Mouse (Mus musculus): ENCODE data around the gene Car5a.

The Car5a gene

DNA sequence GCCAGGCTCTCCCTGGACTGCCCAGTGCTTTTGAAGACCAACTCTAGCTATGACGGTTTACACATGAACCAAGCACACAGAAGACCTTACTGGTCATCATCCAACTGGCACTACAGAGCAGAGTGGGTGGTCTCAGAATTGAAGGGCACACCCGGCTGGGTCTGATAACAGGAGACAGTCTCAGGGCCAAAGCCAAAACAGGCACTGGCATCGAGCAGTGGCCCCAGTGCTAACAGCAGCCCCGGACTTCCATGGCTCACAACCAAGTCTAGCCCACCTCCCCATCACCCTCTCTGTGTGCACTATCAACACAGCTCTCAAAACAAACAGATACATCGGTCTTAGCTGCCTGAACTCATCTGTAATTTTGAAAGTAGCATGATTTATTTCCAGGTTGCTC, 38.8 kb downstream of the Car5a start:
- DNase-seq (ENCODE audit: low read depth) = no peak

DNA sequence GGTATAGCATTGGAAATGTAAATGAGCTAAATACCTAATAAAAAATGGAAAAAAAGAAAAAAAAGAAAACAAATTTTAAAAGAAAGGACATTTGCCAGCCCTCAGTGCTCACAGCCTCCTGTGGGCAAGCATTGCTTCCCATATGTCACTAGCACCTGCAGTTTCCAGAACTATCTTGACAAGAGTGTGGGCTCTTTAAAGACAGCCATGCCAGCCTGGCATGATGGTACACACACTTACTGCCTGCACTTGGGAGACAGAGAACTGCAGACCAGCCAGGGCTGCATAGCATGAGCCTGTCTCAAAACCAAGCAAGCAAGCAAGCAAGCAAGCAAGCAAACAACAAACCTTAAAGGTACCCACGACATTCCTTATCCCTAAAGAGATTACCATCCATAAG, 39.3 kb downstream of the Car5a start:
- no peak for DNase-seq (ENCODE audit: low read depth)

DNA sequence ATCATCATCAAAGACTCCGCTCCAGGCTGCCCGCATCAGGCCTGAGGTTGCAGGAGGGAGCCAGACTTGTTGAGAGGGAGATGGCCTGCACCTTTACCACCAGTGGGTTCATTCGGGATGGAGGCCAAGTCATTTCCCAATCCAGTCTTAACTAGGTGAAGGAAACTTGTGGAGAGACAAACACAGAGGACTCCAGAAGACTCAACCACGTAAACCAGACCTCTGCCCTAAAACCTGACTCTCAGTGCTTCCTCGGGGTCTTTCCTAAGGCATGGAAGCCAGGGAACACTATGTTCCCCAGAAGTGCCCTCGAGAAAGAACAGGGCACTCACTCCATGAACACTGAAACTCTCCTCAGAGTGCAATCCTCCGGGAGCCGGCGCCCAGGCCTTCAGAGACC, 39.7 kb downstream of the Car5a start:
- no peak for DNase-seq (ENCODE audit: low read depth)

DNA sequence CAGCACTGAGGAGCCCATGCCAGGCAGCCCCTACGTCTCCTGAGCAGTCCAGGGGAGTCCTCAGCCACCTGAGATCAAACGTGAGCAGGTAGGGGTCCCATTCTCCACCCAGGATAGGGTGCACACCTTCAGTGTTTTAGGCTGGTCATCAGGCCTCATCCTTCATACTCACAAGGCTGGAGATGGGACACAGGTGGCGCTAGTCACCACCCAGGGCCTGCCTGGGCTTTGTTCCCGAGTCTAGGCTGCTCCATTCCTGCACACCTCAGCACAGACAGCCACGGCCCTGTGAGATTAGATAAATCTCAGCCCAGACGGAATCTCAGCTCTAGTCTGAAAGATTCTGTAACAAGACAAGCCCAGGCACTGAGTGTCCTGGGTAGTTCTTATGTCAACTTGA, 40.7 kb downstream of the Car5a start:
- no peak for DNase-seq (ENCODE audit: low read depth)

DNA sequence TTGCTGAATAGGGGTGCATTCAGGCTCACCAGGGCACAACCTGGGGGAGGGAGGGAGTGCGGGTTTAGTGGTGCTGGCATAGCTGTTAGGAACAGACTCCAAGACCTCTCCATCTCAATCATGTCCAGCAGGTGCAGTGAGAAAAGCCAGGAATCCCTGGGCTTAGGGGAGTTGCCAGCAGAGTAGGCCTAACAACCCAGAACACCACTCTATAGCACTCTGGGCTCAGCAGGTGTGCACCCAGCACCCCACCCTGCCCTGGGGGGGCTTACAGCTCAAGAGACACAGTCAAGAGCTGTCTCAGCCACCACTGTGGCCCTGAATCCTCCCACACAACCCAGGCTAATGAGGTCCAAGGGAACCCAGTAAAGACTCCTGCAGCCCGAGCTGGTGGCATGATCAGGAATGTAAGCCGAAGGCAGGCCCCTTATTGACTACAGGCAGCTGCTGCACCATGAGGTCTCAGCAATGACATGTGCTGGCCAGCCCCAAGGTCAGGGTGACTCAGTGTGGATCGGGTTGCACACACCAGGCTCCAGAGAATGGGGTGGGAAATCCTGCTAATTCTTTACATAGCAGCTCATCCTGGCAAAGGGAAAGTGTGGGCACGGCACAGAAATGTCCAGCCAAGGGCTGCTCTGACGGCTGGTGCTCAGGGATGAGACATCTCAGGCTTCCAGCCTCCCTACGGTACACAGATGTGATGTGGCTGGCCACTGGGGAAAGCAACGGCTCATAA, 43.0 kb downstream of the Car5a start:
- no peak for DNase-seq (ENCODE audit: low read depth)

DNA sequence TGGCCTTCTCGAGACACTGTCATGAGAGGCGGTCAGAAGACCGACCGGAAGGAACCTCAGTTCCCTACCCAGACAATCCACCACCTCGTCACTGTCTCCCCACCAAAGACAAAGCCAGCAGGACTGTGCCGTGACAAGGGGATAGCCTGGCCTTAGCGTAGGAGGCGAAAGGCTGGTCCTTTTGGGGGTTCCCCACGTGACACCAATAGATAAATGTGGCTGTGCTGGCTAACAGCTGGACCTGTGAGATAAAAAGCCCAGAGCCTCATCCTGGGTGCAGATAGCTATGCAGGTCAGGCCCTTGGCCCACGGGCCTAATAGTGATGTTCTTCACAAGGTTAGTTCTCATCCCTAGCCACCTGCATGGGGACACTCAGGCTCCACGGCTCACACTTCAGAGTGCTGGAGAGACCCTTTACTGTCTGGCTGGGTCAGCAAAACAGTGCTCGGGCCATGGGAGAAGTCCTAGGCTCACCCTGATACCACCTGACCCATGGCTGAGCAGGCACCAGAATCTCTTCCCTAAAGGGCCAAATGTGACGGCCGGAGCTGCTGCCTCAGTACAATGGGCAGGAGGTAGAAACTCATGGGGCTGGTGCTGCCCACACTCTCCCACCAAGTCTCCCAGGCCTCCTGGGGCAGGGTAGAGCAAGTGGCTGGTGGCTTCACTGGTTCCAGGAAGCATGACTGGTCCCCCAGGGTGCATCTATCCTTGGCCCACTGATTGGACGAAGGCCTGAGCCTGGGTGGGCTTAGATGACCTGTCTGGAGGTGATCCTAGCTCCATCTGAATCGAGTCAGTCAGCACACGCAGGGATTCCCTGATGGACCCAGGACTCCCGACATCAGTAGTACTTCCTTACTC, 45.3 kb downstream of the Car5a start:
- DNase-seq (ENCODE audit: low read depth) = no peak

DNA sequence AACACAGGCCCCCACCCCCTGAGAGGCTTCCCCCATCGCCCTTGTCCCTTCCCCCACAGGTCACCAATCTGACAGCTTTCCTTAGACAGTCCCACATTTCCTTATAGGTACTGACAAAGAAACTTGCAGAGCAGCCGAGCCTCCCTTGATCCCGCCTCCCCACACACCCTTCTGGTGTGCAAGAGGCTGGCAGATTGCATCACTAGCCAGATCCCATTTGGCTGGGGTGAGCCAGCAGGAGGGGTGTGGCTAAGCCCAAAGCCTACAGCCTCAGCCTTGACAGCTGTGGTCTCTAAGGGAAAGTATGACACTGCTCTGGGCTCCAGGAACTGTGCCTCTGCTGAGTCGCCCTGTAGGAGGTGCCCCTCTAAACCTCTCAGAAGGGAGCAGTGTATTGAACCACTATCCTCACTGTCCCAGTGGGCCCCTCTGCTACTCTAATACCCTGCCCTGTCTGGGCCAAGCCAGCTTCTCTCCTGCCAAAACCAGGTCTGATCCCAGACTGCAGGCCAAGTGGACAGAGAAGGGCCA, 46.2 kb downstream of the Car5a start:
- DNase-seq (ENCODE audit: low read depth) = peak; percentile 86

DNA sequence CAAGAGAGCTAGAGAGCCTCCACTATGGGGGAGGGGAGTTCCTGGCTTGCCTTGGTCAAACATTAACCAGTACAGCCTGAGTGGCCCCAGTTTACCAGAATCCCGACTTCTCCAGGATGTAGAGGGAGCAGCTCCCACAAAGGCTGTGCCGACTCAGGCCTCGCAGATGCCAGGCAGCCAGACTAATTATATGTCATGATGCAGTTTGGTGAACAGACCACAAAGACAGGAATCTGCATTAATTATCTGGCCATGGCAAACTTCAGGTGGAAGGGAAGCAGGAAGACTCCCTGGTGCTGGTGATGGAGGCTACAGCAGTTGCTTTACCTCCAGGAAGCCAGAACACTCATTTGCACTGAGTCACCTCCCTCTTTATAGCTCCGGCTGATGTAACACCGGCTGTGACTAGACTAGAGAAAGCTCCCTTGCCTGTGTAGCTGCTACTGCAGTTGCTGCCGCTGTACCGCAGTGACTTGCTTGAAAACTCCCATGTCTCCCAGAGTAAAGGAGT, 46.8 kb downstream of the Car5a start:
- peak; percentile 46 for DNase-seq (ENCODE audit: low read depth)

DNA sequence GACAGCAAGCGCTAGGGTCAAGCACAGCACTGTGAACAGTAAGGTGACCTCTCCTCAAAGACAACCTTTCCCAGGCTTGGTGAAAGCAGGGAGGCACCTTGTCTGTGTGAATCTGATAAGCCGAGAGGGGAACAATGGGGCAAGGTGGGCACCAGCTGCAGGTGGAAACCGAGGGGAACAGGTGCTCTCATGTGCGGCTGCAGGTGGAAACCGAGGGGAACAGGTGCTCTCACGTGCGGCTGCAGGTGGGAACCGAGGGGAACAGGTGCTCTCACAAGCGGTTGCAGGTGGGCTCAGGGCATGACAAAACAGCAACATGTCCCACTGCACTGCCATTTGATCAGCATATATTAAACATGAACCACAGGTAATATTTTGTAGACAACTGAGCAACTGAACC, 47.5 kb downstream of the Car5a start:
- no peak for DNase-seq (ENCODE audit: low read depth)

DNA sequence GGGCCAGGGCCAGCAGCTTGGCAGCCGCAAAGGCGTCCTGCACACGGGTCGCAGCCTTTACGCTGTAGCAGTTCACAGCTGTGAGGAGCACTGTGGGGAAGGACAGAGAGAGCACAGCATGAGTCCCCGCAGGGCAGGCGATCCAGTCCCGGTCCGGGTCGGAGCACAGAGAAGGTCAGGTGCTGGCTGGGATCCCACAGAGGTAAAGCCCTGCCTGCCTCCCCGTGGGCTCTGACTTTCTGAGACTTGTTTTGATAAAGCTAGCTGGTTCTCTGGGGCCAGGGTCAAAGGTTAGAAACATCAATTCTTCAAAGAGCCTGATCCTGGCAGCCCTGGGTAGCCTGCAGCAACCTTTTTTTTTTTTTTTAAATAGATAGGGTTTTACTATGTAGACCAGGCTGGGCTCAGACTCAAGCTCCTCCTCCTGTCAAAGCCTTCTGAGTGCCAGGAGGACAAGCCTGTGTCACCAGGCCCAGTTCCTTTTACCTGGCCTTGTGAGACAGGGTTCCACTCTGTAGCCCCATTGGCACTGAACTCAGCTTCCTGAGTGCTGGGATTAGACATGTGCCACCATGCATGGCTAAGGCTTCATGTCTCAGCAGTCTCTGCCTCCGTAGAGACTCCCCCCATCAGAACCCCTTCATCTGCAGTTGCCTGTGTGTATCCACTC, 48.1 kb downstream of the Car5a start:
- DNase-seq (ENCODE audit: low read depth) = no peak

DNA sequence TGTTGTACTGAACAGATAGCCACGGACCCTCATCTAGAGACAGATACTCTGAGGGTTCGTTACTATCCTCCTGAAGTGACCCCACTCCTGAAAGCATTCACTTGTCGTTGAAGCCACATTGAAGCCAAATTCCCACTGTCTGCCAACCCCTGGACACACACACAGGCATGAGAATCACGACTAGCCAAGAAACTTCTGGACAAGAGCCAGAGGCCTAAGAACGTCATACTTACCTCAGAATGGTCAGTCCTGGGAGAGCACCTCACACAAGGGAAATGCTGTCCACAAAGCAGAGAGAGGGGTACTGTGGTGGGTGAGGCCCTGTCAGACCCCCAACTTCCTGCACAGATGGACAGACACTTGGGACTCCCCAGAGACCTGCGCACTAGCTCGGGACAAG, 48.8 kb downstream of the Car5a start:
- no peak for DNase-seq (ENCODE audit: low read depth)

DNA sequence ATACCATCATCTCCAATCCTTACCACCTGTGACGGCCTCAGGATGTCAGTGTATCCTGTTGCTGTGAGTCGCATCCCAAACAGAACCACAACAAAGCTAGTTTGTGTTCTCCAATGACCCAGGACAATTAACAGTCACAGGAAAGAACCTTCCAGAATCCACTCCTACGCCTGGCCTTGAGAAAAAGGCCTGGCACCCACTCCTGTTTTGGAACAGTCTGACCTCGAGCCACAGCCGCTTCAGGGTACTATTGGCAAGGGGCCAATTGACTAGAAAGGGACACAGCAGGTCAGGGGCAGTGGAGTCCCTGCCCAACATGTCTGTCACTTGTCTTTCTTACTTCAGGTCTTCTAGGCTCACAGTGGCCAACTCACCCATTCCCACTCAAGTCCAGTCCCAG, 51.8 kb downstream of the Car5a start:
- no peak for DNase-seq (ENCODE audit: low read depth)

DNA sequence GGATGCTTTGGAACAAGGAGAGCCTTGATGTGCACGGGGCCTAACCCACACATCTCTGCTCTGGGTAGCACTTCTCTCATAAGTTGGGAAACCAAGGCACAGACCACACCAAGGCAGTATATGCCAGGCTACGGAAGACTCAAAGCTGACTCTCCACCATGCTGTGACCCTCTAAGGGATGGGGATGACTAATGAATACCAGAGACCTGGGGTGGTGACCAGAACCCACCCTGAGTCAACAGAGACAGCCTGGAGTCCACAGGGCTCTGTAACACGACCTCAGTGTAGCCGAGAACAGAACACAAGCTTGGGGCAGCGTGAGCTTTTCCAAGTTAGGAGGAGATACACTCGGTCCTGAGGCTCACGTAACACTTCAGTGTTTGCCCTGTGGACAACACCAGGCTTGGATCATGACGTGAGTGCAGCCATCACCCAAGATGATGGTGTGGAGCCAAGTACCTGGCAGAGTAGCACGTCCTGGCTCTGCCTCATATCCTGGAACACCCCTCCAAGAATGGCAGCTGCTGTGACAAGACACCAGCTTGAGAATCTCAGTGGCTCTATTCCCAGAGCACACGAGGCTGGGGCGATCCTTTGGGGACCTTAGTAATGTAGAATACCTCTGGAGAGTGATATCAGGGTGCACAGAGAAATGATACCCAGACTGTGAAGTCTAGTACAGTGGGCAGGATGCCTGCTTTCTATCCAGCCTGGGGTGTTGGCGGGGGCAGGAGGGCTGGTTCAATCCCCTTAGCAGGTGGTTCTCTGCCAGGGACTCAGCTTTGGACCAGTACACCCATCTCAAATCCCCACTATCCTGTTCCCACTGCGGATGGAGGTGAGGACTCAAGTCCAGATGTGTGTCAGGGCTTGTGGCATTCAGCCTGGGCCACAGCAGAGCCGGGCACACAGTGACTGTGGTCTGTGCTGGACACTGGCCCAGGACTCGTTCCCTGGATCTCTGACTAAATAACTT, 54.6 kb downstream of the Car5a start:
- no peak for DNase-seq (ENCODE audit: low read depth)

DNA sequence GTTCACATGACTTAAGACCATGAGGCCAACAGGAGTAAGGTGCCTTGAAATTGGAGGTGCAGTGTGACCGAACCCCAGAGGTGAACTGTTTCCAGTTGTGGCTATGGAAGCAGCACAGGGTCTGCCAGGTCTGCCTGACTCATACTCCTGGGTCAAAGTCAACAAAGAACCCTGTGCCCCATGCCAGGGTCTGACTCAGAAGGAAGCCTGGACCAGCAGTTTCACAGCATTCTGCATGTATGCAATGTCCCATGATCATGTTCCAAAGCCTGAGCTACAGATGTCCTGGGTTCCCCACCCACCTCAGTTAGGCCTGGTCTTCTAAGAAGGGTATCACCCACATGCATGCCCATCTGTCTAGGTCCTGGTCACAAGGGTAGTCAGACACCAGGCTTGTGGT, 55.4 kb downstream of the Car5a start:
- DNase-seq (ENCODE audit: low read depth) = no peak

DNA sequence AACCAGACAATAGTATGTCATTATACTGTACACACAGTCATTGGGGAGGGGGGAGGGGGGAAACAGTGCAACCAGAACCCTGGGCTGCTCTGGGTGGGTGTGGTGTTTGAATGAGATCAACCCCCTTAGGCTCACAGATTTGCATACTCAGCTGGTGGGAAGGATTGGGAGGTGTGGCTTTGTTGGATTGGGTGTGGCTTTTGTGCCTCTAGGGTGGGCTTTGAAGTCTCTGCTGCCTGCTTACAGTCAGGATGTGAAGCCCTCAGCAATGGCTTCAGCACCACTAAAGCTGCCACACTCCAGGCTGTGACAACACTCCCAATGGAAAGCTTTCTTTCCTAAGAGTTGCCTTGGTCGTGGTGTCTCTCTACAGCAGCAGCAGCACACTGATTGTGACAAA, 57.2 kb downstream of the Car5a start:
- DNase-seq (ENCODE audit: low read depth) = no peak

DNA sequence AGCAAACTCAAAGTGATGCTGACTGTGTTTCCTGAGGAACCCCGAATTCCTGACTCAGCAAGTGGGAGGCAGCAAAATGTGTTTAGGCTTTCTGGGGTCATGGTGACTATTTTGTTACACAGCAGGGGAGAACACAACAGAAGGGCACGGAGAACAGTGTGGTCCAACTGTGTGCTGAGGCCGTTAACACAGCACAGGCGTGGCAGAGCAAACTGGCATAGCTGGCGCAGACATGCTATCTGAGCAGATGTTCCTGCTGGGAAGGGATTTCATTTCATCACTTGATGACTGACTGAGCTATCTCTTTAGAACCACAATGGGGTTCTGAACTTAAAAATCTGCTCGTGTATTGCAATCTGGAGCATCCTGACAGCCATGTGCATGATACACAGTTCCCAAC, 59.3 kb downstream of the Car5a start:
- no peak for DNase-seq (ENCODE audit: low read depth)

DNA sequence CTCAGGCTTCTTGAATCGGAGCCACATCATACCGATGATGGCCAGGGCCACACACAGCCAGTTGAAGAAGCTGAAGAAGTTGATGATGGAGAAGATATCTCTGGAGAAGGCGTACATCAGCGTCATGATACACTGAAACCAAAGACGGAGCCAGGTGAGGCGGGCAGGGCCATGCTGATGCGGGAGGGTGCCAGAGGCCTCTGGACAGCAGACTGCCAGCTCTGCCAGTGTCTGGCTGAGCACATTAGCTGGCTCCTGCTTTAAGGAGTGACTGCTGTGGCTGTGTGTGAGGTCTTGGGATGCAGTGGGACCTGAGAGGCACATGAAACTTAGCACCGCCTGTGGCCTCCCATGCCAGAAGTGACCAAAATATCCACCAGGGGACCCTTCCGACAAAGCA, 59.7 kb downstream of the Car5a start:
- DNase-seq (ENCODE audit: low read depth) = no peak

DNA sequence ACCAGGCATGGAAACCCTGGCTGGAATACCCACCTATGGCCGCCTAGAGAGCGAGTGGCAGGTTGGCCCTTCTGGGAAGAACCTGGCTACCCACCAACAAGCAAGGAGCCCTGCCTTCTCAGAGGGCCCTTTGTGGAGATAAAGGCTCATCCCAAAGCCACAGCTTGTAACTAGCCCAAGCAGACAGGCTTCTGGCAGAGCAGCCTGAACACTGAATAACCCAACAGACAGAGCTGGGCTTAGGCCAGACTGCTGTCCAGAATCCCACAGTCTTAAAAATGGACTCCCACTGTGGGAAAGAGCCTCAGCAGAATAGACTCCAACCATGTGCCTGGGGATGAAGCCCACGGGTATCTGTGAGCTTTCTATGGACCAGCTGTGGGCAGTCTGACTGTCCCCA, 60.5 kb downstream of the Car5a start:
- no peak for DNase-seq (ENCODE audit: low read depth)

DNA sequence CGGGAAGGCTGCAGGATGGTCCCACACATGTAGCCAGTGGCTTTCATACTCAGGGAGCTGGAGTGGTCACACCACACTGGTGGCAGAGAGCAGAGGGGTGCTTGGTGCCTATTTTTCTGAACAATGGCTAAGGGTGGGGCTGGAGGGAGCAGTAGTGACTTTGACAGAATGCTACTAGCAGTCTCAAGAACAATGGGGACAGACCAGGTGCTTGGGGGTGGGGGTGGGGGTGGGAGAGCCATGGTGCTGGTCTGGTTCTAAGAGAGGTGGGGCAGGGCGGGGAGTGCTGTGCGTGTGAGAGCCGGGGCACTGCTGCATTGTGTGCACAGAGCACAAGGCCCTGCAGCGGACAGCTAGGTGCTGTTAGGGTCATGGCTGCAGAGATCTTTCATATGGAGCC, 62.8 kb downstream of the Car5a start:
- no peak for DNase-seq (ENCODE audit: low read depth)

DNA sequence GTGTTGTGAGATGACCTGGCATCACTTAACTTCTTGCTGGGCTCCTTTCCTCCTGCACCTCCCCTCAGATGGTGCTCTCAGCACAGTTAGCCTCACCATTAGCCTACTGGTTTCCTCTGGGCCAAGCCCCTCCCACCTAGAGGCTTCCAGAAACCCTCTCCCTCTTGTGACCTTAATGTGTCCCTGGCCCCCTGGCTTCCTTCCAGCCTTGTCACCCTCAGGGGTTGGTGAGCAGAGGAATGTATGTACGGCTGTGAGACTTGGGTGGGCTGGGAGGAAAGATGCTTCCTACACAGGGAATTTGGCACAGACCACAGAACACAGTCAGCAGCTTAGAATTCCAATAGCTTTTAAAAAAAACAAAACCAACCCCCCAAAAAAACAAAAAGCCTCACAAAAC, 63.9 kb downstream of the Car5a start:
- no peak for DNase-seq (ENCODE audit: low read depth)

DNA sequence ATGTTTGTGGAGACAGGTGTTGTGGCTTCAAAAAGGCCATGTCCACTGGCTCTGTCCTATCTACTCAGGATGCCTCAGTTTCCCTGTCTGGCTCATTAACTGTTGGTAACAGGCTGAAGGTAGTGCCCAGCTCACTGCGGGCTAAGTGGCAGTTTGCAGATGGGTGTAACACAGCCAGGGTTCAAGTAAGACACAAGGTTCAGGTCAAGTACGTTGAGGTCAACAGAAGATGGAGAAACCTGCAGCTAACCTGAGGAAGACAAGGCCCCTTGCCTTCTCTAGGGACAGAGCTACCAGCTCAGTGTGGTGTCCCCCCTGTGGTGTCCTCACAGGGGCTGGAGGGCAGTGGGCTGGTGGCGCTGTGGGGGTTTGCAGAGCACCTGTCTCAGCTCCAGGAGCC, 65.0 kb downstream of the Car5a start:
- no peak for DNase-seq (ENCODE audit: low read depth)

Data from c-Kit-positive CD71-negative TER-119-negative erythroid progenitor cells, embryonic 14.5 days (primary cell).